Mouse (Mus musculus): ENCODE data around the gene Otos. TPM values are rescaled to one million over a fixed set of nuclear protein-coding genes. Genes with fewer than 3 reads are reported as not detected.

Gene Otos
- polyA plus RNA-seq, 1 experiment from 2014 or later = 0.24 TPM

DNA sequence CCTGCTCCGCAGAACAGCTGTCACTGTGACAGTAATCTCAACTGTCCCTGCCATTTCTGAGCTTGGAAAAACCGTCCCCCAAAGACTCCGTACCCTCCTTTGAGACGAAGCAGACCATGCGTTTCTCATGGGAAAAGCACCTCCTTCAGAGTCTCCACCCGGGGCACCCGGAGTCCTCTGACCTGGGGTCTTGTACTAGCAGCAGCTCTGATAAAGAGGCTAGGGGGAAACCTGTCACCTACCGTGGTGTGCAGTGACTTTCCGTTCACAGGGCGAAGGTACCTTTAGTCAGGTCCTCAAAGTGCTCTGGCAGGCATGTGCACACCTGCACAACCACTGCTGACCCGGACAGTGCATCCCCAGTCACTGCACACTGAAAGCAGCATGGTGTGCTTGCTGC, 12.0 kb downstream of the Otos start:
- Histone ChIP-seq H3K9ac (replicated peaks; ENCODE audit: low read depth) (no peak overlapping the region), H3K36me3 (ENCODE audit: insufficient read depth, low read length) (peaks cover 7% of the 10 kb centered on the region)
- TF ChIP-seq EP300 (IDR thresholded peaks at IDR 0.05) (no peak), CTCF (IDR thresholded peaks at IDR 0.05) (no peak)

DNA sequence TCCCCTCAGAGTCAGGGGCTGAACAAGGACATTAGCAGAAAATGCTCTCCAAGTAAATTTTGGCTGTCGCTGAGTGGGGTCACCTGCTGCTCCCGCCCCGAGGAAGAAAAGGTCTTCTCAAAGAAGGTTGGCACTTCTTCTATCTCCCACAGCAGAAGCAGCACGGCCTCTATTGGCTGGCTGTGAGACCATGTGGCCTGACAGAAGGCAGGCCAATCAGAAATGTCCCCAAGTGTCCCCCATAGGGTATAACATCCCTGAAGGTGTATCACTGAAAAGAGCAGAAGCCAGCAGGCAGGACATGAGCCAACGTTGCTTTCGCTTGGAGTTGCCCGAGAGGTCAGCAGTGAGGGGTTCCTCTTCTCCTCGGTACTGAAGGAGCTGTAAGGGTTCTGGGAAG, 12.6 kb downstream of the Otos start:
- no peak for TF ChIP-seq CTCF (IDR thresholded peaks at IDR 0.05)
- no peak for TF ChIP-seq EP300 (IDR thresholded peaks at IDR 0.05)
- Histone ChIP-seq H3K36me3 (ENCODE audit: insufficient read depth, low read length) (peaks cover 7% of the 10 kb centered on the region), H3K27ac (ENCODE audit: low read length) (no peak overlapping the region), H3K4me2 (replicated peaks; ENCODE audit: low read depth, low read length) (no peak overlapping the region), H3K27me3 (replicated peaks; ENCODE audit: insufficient read depth, low read length) (no peaks in the 10 kb centered on the region), H3K9me3 (ENCODE audit: low read length) (no peaks in the 10 kb centered on the region), H3K4me3 (ENCODE audit: low read depth, low read length) (no peak overlapping the region), H3K4me1 (ENCODE audit: insufficient read depth, low read depth, low read length) (no peaks in the 10 kb centered on the region; the same call in 1 of the 2 replicates), H3K9ac (replicated peaks; ENCODE audit: low read depth) (no peak overlapping the region)
- 80% methylated on average over 8 of the region's 8 CpGs for WGBS
- no peak for ATAC-seq
- no peak for DNase-seq (ENCODE audit: low spot score)

More for the DNA sequence above, 12.0 kb downstream of the Otos start:
- 96% methylated on average over 11 of the region's 11 CpGs for WGBS
- Histone ChIP-seq H3K27ac (ENCODE audit: low read length) (no peak overlapping the region), H3K27me3 (replicated peaks; ENCODE audit: insufficient read depth, low read length) (no peaks in the 10 kb centered on the region), H3K9me3 (ENCODE audit: low read length) (no peaks in the 10 kb centered on the region), H3K4me3 (ENCODE audit: low read depth, low read length) (no peak overlapping the region), H3K4me1 (ENCODE audit: insufficient read depth, low read depth, low read length) (no peaks in the 10 kb centered on the region; the same call in 1 of the 2 replicates), H3K4me2 (replicated peaks; ENCODE audit: low read depth, low read length) (no peak overlapping the region)
- DNase-seq (ENCODE audit: low spot score) (no peak), ATAC-seq (no peak)

DNA sequence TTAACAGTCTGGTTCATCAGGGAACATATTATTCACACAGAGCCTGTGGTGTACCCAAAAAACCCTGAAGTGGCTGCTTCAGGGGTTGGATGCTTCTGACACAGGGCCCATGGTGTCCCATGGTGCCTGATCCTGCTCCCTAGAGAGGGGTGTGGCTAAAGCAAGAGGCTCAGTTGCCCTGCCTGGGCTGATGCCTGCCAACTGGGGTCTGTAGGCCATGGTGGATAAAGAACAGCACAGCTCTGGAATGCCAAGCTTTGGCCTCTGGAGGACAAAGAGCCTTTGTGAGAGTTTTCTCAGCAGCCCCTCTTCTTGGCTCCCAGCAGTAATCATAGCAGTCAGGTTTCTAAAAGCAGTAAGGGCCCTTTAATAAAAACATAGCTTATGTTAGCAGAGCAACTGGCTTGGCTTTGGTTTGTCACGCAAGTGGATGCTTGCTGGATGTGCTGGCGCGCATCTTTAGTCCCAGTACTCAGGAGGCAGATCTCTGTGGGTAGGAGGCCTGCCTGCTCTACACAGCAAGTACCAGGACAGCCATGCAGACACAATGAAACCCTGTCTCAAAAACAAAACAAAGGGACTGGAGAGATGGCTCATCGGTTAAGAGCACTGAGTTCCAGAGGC, 13.6 kb downstream of the Otos start:
- Histone ChIP-seq H3K9ac (replicated peaks; ENCODE audit: low read depth) (no peak overlapping the region), H3K4me2 (replicated peaks; ENCODE audit: low read depth, low read length) (no peak overlapping the region), H3K4me3 (ENCODE audit: low read depth, low read length) (no peak overlapping the region), H3K27me3 (replicated peaks; ENCODE audit: insufficient read depth, low read length) (no peaks in the 10 kb centered on the region), H3K36me3 (ENCODE audit: insufficient read depth, low read length) (peaks cover 7% of the 10 kb centered on the region), H3K27ac (ENCODE audit: low read length) (no peak overlapping the region), H3K4me1 (ENCODE audit: insufficient read depth, low read depth, low read length) (no peaks in the 10 kb centered on the region), H3K9me3 (ENCODE audit: low read length) (no peaks in the 10 kb centered on the region)
- 69% methylated on average over 4 of the region's 4 CpGs for WGBS
- TF ChIP-seq EP300 (IDR thresholded peaks at IDR 0.05) (no peak), CTCF (IDR thresholded peaks at IDR 0.05) (no peak)
- ATAC-seq = no peak
- no peak for DNase-seq (ENCODE audit: low spot score)

DNA sequence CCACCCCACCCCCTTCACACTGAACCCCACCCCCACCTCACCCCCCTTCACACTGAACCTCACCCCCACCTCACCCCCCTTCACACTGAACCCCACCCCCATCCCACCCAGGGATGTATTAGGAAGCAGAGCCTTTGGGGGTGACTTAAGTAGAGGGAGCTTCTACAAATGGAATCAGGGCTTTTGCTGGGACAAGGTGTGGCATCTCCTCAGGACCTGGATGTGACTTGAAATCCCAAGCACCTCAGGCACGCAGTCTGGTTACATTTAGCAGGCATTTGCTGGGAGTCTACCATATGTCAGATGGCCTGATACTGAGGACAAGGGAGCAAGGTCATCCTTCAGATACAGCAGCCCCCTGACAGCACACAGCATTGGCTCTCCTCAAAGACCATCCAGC, 14.1 kb downstream of the Otos start:
- WGBS = 63% methylated on average over 1 of the region's 1 CpGs
- ATAC-seq = no peak

DNA sequence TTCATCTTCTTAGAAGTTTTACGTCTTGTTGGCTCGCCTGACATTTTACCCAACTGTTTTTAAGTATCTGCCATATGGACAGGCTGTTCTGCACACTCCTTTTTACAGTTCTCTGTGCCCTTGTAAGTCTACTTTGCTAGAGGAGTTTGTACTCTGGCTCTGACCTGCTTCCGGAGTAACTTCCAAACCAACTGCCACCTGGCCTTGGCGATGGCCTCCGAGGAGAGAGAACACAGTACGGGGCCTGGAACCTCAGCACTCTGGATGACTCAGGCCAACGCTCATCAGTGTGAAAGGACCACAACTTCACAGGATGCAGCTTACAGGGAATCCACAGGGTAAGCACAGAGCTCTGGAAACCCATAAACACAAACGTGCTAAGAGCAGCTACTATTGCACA, 14.9 kb downstream of the Otos start:
- TF ChIP-seq CTCF (IDR thresholded peaks at IDR 0.05) (no peak), EP300 (IDR thresholded peaks at IDR 0.05) (no peak)
- Histone ChIP-seq H3K9ac (replicated peaks; ENCODE audit: low read depth) (no peak overlapping the region), H3K4me1 (ENCODE audit: insufficient read depth, low read depth, low read length) (no peaks in the 10 kb centered on the region), H3K4me3 (ENCODE audit: low read depth, low read length) (no peak overlapping the region), H3K36me3 (ENCODE audit: insufficient read depth, low read length) (peaks cover 7% of the 10 kb centered on the region), H3K4me2 (replicated peaks; ENCODE audit: low read depth, low read length) (no peak overlapping the region), H3K27me3 (replicated peaks; ENCODE audit: insufficient read depth, low read length) (no peaks in the 10 kb centered on the region), H3K9me3 (ENCODE audit: low read length) (no peaks in the 10 kb centered on the region), H3K27ac (ENCODE audit: low read length) (no peak overlapping the region)
- no peak for ATAC-seq
- DNase-seq (ENCODE audit: low spot score) = no peak
- 81% methylated on average over 8 of the region's 8 CpGs for WGBS

More for the DNA sequence above, 14.1 kb downstream of the Otos start:
- Histone ChIP-seq H3K27me3 (replicated peaks; ENCODE audit: insufficient read depth, low read length) (no peaks in the 10 kb centered on the region), H3K9me3 (ENCODE audit: low read length) (no peaks in the 10 kb centered on the region), H3K4me1 (ENCODE audit: insufficient read depth, low read depth, low read length) (no peaks in the 10 kb centered on the region), H3K4me2 (replicated peaks; ENCODE audit: low read depth, low read length) (no peak overlapping the region), H3K27ac (ENCODE audit: low read length) (no peak overlapping the region), H3K9ac (replicated peaks; ENCODE audit: low read depth) (no peak overlapping the region), H3K4me3 (ENCODE audit: low read depth, low read length) (no peak overlapping the region), H3K36me3 (ENCODE audit: insufficient read depth, low read length) (peaks cover 7% of the 10 kb centered on the region)
- DNase-seq (ENCODE audit: low spot score) = no peak
- TF ChIP-seq CTCF (IDR thresholded peaks at IDR 0.05) (no peak), EP300 (IDR thresholded peaks at IDR 0.05) (no peak)

DNA sequence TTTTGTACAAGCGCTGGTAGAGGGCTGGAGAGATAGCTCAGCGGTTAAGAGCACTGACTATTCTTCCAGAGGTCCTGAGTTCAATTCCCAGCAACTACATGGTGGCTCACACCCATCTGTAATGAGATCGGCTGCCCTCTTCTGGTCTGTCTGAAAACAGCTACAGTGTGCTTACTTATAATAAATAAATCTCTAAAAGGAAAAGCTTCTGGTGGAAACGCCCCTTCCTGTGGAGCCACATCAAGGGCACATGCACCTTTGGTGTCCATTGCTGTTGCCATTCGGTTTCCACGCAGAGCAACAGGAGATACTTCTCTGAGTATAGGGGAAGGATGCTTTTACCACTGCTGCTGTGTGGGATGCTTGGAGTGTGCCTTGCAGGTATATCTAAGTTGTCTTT, 15.7 kb downstream of the Otos start:
- Histone ChIP-seq H3K9me3 (ENCODE audit: low read length) (no peaks in the 10 kb centered on the region), H3K4me1 (ENCODE audit: insufficient read depth, low read depth, low read length) (no peaks in the 10 kb centered on the region), H3K27ac (ENCODE audit: low read length) (no peak overlapping the region), H3K27me3 (replicated peaks; ENCODE audit: insufficient read depth, low read length) (no peaks in the 10 kb centered on the region), H3K9ac (replicated peaks; ENCODE audit: low read depth) (no peak overlapping the region), H3K4me2 (replicated peaks; ENCODE audit: low read depth, low read length) (no peak overlapping the region), H3K4me3 (ENCODE audit: low read depth, low read length) (no peak overlapping the region), H3K36me3 (ENCODE audit: insufficient read depth, low read length) (peaks cover 7% of the 10 kb centered on the region)
- ATAC-seq (no peak), DNase-seq (ENCODE audit: low spot score) (no peak)
- WGBS = 65% methylated on average over 6 of the region's 6 CpGs
- 0 out of 2 replicates have a peak, but pooled peaks have one; percentile 4 for TF ChIP-seq CTCF (IDR thresholded peaks at IDR 0.05)
- TF ChIP-seq EP300 (IDR thresholded peaks at IDR 0.05) = no peak
